Mouse (Mus musculus) granulocyte monocyte progenitor cell, adult 5-6 weeks (primary cell): Measurements from ENCODE around the gene Apol7b. TPM values are rescaled to one million over a fixed set of nuclear protein-coding genes. Genes with fewer than 3 reads are reported as not detected.
"Not testable (repeated sequence)": the region's sequence is repeated elsewhere in the genome, so short reads cannot be mapped to it uniquely, and the experiment has no call there.

Source experiments
- ATAC-seq: replicated peaks from 2 replicates; pipeline ENCODE4 v1.8.0; 2016; ENCODE audit warnings: mild to moderate bottlenecking, moderate TSS enrichment, inconsistent platforms; ENCODE audit not compliant: poor library complexity, severe bottlenecking
- total RNA-seq, 2 experiments: library from RNA; stranded (forward) in 1 of 2; stranded (reverse) in 1 of 2; fragments of 200-712, 200-1000 nt in 1 of 2; fragments of >200 nt in 1 of 2; fragmentation: Nextera tagmentation in 1 of 2; gene quantifications; 2 replicates each; pipeline ENCODE4 v1.2.3; 2014 to 2017

The Apol7b gene
- total RNA-seq, 2 experiments from 2014 or later: not detected

GRCm38 (mm10) chr15:77393832-77394231 is 53.5 kb downstream of the Apol7b start:
- not testable (repeated sequence) for ATAC-seq

- ATAC-seq: no peak
These were observed 59.8 kb downstream of the Apol7b start for GRCm38 (mm10) chr15:77387462-77387861.

DNA sequence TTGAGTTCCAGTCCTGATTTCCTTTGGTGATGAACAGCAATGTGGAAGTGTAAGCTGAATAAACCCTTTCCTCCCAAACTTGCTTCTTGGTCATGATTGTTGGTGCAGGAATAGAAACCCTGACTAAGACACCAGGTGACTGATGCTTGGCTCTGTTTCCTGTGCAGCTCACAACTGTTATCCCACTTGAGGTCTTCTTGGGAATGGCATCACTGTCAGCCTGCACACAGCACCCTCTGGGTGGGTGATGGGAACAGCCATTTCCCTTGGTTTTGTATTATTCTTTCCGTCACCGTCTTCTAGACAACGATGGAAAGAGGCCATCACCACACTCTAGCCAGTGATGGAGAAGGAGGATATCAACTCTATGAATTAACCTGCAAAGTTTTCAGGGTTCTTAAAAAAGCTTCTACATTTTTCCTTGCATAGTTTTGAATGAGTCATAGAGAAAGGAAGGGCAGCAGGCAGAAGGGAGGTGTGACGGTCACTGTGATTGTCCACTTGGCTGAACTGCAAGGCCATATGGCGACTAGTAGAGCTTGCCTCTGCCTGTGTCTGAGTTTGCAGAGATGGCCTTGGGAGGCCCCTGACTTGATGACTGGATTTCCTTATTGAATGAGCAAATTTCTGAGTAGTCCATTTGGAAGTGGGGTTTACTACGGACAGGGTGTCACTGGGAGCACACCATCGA is 62.8 kb downstream of the Apol7b start:
- no peak for ATAC-seq

GRCm38 (mm10) chr15:77382880-77383279 is 64.4 kb downstream of the Apol7b start:
- no peak for ATAC-seq

DNA sequence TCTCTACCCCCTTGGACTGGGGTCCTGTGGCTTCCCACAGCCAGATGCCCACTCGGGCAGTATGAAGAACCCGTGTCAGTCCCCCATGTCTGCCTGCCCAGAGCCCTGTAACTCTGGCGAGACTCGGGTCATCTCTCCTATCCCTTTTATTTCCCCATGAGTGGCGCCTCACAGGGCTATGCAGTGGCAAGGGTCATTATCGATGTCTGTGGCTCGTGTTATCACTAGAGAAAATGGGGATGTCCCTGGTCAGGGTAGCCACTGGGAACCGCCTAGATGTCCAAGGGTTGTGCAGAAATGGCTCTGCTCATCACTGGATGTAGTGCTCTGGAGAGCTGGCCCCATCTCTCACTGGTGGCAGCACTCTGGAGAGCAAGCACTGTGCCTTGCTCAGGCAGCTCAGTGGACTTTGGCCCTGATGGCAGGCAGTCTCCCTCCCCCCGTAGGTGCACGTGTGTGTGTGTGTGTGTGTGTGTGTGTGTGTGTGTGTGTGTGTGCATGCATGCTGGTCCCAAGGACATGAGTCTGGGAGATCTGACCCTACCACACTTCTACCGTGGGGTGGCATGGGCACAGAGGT is 64.9 kb downstream of the Apol7b start:
- no peak for ATAC-seq

- no peak for ATAC-seq
These were observed 65.8 kb downstream of the Apol7b start for GRCm38 (mm10) chr15:77381481-77381880.

DNA sequence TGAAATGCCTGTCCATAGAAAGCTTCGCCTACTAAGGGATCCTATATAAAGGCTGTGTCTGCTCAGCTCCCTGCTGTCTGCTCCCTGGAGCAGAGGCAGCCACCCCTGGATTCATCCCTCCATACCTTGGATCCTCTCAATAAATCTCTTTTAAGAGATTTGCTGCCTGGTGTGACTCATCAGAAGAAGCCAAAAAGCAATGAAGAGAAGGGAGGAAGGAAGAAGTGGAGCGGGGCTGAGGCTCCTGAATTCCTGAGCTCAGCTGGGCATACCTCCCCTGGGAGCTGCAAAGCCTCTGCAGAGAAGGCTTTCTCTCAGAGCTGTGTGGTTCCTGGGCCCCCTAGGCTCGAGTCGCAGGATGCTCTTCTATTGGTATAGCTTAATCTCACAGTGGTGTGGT is 67.4 kb downstream of the Apol7b start:
- ATAC-seq: no peak

DNA sequence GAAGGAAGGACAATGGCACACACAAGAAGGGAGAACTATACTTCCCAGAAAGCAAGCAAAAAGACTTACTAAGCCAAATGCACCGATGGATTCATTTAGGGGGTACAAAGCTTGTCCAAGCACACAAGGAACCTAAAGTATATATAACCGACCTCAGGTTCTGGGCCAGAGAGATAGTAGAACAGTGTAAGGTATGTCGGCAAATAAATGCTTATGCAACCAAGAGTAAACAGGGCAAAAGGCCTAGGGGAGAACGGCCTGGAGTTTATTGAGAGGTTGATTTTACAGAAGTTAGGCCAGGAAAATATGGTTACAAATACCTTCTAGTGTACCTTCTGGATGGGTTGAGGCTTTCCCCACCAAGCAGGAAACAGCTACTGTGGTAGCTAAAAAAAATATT is 69.9 kb downstream of the Apol7b start:
- ATAC-seq: no peak

DNA sequence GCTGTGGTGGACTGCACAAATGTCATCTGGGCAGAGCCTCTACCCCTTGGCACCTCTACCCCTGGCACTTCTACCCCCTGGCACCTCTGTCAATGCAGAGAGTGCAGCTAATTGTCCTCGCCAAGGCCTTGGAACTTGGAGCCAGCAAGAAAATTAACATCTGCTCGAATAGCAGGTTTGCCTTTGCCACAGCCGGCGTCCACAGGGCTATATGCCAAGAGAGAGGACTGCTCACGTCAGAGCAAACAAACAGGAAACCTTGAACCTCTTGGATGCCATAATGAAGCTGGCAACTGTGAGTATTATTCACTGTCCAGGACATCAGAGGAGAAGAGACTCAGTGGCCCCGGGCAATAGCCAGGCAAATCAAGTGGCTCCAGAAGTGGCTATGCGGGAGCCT is 70.4 kb downstream of the Apol7b start:
- no peak for ATAC-seq

Other genes starting within 250 kb of the Apol7b start
- gene Rbfox2, start 140.5 kb downstream of the Apol7b start, total RNA-seq (2014; fragmentation: Nextera tagmentation): 0.19 and 0.24 TPM in 2 replicates
- gene Rbfox2, start 140.5 kb downstream of the Apol7b start, total RNA-seq (2017): 2.8 and 3.6 TPM in 2 replicates
- gene Apol7a, start 48.4 kb downstream of the Apol7b start, total RNA-seq (2014; fragmentation: Nextera tagmentation): not detected in 2 replicates
- not detected in 2 replicates for gene Apol7a, start 48.4 kb downstream of the Apol7b start, total RNA-seq (2017)
- gene Apol9a, start 36.4 kb downstream of the Apol7b start, total RNA-seq (2014; fragmentation: Nextera tagmentation): not detected in 2 replicates
- not detected in 2 replicates for gene Apol9a, start 36.4 kb downstream of the Apol7b start, total RNA-seq (2017)
- not detected in 2 replicates for gene Apol10a, start 29.6 kb upstream of the Apol7b start, total RNA-seq (2014; fragmentation: Nextera tagmentation)
- not detected in 2 replicates for gene Apol10a, start 29.6 kb upstream of the Apol7b start, total RNA-seq (2017)
- not detected in 2 replicates for gene Apol11a, start 60.8 kb upstream of the Apol7b start, total RNA-seq (2014; fragmentation: Nextera tagmentation)
- gene Apol11a, start 60.8 kb upstream of the Apol7b start, total RNA-seq (2017): not detected in 2 replicates
- not detected in 2 replicates for gene Apol7c, start 85.8 kb upstream of the Apol7b start, total RNA-seq (2014; fragmentation: Nextera tagmentation)
- gene Apol7c, start 85.8 kb upstream of the Apol7b start, total RNA-seq (2017): 0.57 TPM in 1 of 2 replicates, not detected in the other
- not detected in 2 replicates for gene 1700025B11Rik, start 114.4 kb upstream of the Apol7b start, total RNA-seq (2014; fragmentation: Nextera tagmentation)
- gene 1700025B11Rik, start 114.4 kb upstream of the Apol7b start, total RNA-seq (2017): not detected in 2 replicates
- gene Apol10b, start 148.6 kb upstream of the Apol7b start, total RNA-seq (2014; fragmentation: Nextera tagmentation): not detected in 2 replicates
- not detected in 2 replicates for gene Apol10b, start 148.6 kb upstream of the Apol7b start, total RNA-seq (2017)
- not detected in 2 replicates for gene Gm36245, start 151.8 kb upstream of the Apol7b start, total RNA-seq (2014; fragmentation: Nextera tagmentation)
- not detected in 2 replicates for gene Gm36245, start 151.8 kb upstream of the Apol7b start, total RNA-seq (2017)
- gene Apol11b, start 195.8 kb upstream of the Apol7b start, total RNA-seq (2014; fragmentation: Nextera tagmentation): not detected in 2 replicates
- gene Apol11b, start 195.8 kb upstream of the Apol7b start, total RNA-seq (2017): not detected in 2 replicates